Mouse (Mus musculus) lung, postnatal 4 days (tissue): Measurements from ENCODE around the gene Dhx35.

Experiments used
- DNase-seq, 2 experiments: peaks; one replicate each; pipeline ENCODE4 v3.0.0; 2021

The Dhx35 gene

GRCm38 (mm10) chr2:158794494-158795004 is at the start of gene Dhx35:
Gene Dhx35 (plus strand): TSS chr2:158794807.
- DNase-seq: peak; percentile 93 to 96

GRCm38 (mm10) chr2:158745049-158745482 is 49.5 kb upstream of the Dhx35 start:
- DNase-seq: peak in 1 of 2 experiments; percentile 59

- DNase-seq: no peak
Measured at GRCm38 (mm10) chr2:158746164-158746563, 48.4 kb upstream of the Dhx35 start.

GRCm38 (mm10) chr2:158749366-158749765 is 45.2 kb upstream of the Dhx35 start:
- DNase-seq: no peak

GRCm38 (mm10) chr2:158760231-158760630 is 34.4 kb upstream of the Dhx35 start:
- no peak for DNase-seq

- DNase-seq: no peak
Measured at GRCm38 (mm10) chr2:158762339-158762738, 32.3 kb upstream of the Dhx35 start.

- DNase-seq: peak; percentile 97 to 98
Measured at GRCm38 (mm10) chr2:158767742-158768339, 26.8 kb upstream of the Dhx35 start, which contains the start of gene Fam83d. Gene Fam83d (plus strand): TSS chr2:158768093.

GRCm38 (mm10) chr2:158768350-158768749 is 26.3 kb upstream of the Dhx35 start:
- peak; percentile 43 to 48 for DNase-seq

- DNase-seq: no peak
Measured at GRCm38 (mm10) chr2:158768771-158769170, 25.8 kb upstream of the Dhx35 start.

- DNase-seq: peak; percentile 28 to 35
Measured at GRCm38 (mm10) chr2:158770126-158770757, 24.4 kb upstream of the Dhx35 start.

GRCm38 (mm10) chr2:158771066-158771763 is 23.4 kb upstream of the Dhx35 start:
- DNase-seq: no peak

GRCm38 (mm10) chr2:158772808-158773207 is 21.8 kb upstream of the Dhx35 start:
- DNase-seq: no peak

- no peak for DNase-seq
Measured at GRCm38 (mm10) chr2:158774886-158775285, 19.7 kb upstream of the Dhx35 start.

GRCm38 (mm10) chr2:158776716-158777115 is 17.9 kb upstream of the Dhx35 start:
- no peak for DNase-seq

- no peak for DNase-seq
Measured at GRCm38 (mm10) chr2:158777490-158777889, 17.1 kb upstream of the Dhx35 start.

- DNase-seq: peak in 1 of 2 experiments; percentile 51
Measured at GRCm38 (mm10) chr2:158778349-158778748, 16.3 kb upstream of the Dhx35 start.

- no peak for DNase-seq
Measured at GRCm38 (mm10) chr2:158781126-158781525, 13.5 kb upstream of the Dhx35 start.

- DNase-seq: peak; percentile 30 to 55
Measured at GRCm38 (mm10) chr2:158786927-158787795, 7.4 kb upstream of the Dhx35 start.

- DNase-seq: no peak
Measured at GRCm38 (mm10) chr2:158795043-158795442, 436 bp downstream of the Dhx35 start.

GRCm38 (mm10) chr2:158795875-158796274 is 1.3 kb downstream of the Dhx35 start:
- DNase-seq: no peak

GRCm38 (mm10) chr2:158799328-158799727 is 4.7 kb downstream of the Dhx35 start:
- DNase-seq: no peak

- DNase-seq: no peak
Measured at GRCm38 (mm10) chr2:158800788-158801187, 6.2 kb downstream of the Dhx35 start.

GRCm38 (mm10) chr2:158803575-158803974 is 9.0 kb downstream of the Dhx35 start:
- no peak for DNase-seq
